Mouse (Mus musculus): ENCODE measurements around the gene Pes1.

DNA sequence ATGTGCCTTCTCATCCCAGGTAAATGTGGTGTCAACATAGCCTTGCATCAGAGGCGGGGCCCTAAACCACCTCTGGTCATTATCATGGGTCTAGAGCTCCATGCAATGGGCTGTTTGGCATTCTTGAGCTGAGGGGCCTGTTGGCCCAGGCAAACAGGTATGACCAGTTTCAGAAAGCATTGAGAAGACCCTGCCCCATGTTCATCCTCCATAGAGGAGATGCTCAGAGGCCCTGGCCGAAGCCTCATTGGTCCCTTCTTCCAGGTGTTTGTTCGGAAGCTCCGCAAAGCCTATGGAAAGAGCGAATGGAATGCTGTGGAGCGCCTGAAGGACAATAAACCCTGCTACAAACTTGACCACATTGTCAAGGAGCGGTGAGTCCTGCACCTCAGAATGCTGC lies 6.6 kb downstream of the Pes1 start:
- TF ChIP-seq CTCF (IDR thresholded peaks at IDR 0.05; ENCODE audit: control insufficient read depth, insufficient read depth, insufficient read length), result no peak
- no peak for TF ChIP-seq FOSL1 (IDR thresholded peaks at IDR 0.05; ENCODE audit: insufficient read depth, low read length, poor library complexity, severe bottlenecking)
- no peak for TF ChIP-seq CEBPB (IDR thresholded peaks at IDR 0.05; ENCODE audit: low read depth)
- TF ChIP-seq USF1 (IDR thresholded peaks at IDR 0.05; ENCODE audit: low read depth), result no peak
- no peak for TF ChIP-seq MAX (IDR thresholded peaks at IDR 0.05)

All from C2C12 (cell line).